Mouse (Mus musculus) kidney, adult 11 months (tissue): ENCODE measurements around the gene Slc1a3.

ENCODE experiments used
- DNase-seq: peaks from one replicate; pipeline ENCODE4 v3.0.0; 2022

The Slc1a3 gene

DNA sequence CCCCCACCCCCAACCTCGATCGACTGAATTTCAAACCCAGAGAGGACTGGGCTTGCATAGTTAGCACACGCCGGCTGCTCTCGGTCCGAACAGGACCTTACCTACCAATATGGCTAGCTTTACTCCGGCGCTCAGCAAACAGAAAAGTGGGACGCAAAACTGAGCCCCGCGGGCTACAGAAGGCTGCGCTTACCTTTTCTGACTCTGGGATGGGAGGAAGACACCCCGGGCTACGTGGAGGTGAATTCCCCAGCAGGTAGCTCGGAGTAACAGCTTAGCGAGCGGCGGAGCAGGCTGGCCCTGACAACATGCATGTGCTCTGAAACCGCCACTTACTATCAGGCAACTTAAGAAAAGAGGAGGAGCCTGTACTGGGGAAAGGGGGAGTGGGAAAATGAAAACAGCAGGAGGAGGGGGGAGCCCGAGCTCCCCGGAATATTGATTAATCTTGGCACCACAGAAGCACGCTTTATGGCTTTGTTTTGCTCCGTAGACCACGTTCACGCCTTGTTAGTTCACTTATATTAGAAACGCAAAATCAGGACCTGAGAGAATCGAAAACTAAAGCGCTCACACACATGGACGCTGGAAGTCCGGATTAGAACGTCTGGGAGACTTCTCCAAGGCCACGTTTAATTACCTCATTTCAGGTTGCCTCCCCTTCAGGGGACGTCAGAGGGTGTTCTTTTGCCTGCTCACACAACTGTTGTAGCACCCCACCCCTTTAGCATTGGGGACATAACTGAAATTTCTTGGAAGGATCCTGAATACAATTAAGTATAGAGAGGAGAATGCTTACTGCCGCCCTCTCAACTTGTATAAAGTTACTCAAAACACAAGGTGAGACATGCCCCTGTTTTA, at the start of gene Slc1a3:
Gene Slc1a3 (minus strand): TSS at position 619 of the 861 bp plus-strand sequence.
- peak; percentile 45 for DNase-seq

DNA sequence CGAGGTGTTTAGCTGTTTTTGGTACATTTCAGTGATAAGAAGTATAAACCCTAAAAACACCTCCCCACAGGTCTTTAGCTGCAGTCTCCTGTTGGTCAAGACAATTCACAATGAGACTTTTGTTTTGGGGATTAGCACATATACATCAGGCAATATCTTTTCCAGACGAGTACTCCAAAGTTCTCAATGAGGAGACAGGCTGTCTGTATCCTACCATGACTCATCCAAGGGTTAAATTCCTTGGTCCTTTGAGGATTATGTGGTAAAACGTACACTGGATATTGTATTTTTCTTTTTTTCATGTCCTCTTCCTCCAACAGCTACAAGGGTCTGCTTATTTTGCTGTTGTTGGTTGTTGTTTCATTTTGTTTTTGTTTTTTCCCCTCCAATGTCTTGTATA, 48.5 kb upstream of the Slc1a3 start:
- DNase-seq: no peak

DNA sequence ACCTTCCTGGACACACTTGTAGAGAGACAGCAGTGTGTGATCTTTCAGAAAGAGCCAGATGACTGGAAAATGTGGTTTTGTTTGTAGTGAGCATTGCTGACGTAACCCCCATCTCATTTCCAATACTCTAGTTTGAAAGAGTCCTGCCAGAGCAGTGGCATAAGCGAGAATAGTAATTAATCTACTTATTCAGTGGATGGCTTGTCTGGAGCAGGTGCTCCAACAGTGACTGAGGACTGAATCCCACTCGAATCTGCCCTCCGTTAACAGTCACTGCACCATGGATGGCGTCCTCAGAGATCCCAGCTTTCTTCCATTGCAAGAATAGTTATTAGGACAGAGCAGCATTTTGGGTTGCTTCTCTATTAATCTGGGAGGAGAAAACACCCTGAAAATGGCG, 45.9 kb upstream of the Slc1a3 start:
- no peak for DNase-seq

DNA sequence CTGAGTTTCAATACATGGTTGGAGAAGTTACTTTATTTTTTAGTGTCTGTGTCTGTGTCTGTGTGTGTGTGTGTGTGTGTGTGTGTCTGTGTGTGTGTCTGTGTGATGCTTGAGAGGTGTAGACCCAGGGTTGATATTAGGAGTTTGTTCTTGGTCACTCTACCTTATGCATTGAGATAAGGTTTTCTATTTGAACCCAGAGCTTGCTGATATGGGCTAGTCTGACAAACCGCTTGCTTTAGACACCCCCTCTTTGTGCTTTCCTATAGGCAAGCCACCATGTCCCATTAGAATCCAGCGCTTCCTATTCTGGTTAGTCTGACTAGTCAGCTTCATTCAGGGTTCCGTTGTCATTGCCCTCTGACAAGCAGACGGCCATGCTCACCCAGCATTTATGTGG, 39.2 kb upstream of the Slc1a3 start:
- DNase-seq: no peak

DNA sequence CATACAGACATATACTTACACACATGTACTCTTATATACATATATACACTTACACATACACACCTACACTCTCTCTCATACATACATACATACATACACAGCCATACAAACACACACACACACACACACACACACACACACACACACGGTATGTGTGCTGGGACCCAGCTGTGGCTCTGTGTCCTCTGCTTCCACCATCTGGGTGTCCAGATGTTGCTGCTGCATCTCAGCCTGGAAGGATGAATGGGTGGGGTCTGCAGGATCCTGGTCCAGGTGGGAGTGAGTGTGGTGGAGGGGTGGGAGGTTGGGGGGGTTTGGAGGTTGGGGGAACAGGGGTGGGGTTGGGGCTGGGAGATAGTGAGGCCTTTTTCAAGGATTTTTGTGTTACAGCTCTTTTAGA, 38.2 kb upstream of the Slc1a3 start:
- no peak for DNase-seq

DNA sequence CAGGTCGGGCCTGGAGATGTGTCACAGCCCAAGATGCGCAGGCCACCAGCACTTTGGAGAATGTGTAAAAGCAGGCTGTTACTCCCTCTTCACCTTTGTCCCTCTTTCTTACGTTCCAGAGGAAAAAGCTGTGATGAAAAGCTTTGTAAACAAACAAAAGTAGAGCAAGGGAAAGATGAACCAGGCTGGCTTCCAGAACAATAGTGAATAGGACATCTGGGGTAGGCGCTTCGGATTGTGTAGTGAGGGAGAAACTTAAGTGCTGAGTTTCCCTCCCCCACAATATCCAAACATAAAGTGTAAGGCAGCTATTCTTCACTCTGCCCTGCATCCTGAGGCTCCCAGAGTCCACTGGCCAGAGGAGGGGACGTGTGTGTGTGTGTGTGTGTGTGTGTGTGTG, 31.0 kb upstream of the Slc1a3 start:
- no peak for DNase-seq

DNA sequence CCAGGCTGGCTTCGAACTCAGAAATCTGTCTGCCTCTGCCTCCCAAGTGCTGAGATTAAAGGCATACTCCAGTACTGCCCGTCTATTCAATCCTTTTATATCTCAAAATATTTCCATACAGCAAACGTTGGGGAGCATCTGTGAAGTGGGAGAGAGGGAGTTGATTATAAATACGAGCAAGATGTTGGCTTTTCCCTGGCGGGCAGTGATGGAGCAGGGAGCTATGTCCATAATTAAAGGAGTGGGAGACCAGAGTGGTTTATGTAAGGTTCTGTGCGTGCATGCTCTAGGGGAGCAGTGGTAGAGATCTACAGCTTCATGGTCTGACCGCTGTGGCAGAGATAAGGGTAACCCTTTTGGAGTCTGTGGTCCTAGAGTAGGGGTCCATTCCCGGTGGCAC, 30.2 kb upstream of the Slc1a3 start:
- DNase-seq: no peak

DNA sequence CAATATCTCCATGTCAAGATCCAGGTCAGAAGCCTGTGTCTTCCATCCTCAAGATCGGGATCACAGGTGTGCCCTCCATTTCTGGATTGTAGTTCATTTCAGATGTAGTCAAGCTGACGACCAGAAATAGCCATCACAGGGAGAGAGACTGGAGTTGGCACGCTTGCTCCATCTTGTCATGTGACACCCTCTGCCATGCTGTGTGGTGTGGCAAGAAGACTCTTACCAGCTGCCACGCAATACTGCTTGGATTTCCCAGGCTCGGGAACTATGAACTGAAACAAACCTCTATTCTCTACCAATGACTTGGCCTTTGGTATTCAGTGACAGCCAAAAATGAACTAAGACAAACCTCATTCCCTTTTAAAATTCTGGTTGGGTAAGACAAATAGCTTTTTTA, 27.6 kb upstream of the Slc1a3 start:
- no peak for DNase-seq

DNA sequence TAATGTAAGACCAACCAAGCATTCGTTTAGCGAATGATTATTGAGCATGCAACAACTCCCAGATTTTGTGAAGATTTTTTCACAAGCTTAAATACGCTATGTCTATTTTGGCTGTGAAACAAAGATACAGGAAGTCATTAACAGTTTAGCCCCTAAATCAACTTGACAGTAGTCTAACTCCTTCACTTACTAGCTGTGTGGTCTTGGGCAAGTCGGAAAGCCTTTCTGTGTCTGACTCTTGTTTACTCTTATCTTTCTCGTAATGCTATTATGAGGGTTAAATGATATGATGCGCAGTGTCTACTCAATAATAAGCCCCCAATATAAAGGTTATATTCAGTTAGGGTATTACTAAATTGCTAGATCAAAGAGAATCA, 23.8 kb upstream of the Slc1a3 start:
- no peak for DNase-seq

DNA sequence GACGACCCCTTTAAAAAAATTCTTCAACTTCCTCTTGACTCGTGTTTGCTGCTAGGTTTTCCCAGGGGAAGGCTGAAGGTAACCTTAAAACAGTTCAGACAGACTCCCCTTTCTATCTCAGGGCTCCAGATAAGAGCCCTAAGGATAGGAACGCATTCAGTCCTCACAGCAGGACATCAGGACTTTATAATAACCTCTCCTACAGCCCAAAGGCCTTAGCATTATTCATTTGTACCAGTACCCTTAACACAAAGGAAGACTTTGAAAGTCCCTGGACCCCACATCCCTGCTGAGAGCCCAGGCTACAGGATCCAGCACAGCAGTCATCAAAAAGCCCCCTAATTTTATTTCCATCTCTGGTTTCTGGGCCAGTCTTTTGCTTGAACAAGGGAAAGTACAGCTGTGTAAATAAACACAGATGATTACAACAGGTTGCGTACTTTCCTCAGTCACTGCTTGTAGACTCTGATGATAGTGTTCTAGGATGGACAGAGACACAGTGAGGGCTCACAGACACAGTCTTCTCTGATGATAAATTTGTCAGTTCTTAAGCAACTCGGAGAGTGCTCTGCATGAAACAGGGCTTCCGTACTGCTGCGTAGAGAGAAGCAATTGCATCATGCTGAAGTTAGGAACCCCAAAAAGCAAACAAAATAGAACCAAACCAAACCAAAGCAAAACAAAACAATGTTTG, 23.3 kb upstream of the Slc1a3 start:
- no peak for DNase-seq

DNA sequence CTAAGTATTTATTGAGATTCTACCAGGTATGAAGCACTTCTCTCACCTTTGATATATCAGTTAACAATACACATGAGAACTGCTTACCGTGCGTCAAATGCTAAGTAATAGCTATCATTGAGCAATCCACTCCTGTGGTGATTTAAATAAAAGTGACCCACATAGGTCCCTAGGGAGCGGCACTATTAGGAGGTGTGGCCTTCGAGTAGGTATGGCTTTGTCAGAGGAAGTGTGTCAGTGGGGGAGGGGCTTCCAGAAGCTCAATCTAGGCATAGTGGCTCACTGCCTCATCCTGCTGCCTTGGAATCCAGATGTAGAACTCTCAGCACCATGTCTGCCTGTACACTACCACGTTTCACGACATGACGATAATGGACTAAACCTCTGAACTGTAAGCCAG, 18.3 kb upstream of the Slc1a3 start:
- DNase-seq: no peak

DNA sequence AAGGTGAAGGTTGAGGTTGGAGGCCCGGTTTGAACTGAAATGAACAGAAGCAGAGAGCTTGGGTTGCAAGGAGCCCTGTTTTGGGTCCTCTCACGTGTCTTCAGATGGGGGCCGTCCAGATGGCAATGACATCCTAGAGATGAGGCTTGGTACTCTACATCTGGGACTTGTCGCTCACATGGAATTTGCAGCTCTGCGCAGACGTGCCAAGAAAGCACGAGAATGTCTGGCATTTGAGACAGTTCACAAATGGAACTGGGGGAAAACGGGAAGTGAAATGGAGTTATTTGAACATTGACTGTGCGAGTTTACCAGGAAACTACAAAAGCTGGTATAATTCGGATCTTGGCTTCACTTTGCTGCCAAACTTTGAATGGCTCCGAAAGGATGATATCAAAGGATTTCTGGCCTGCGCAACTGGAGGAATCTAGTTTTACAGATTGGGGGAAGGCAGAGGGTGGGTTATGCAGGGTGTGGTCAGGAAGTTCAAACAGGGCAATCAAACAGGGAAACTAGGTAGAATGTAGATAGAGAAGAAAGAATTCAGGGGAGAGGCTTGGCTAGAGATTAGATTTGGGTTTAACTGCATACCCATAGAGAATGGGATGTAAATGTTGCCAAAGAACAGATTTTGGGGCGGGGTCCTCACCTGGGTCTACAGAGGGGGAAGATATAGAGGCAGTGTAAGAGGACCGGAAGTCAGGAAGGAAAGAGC, 12.0 kb upstream of the Slc1a3 start:
- DNase-seq: no peak

DNA sequence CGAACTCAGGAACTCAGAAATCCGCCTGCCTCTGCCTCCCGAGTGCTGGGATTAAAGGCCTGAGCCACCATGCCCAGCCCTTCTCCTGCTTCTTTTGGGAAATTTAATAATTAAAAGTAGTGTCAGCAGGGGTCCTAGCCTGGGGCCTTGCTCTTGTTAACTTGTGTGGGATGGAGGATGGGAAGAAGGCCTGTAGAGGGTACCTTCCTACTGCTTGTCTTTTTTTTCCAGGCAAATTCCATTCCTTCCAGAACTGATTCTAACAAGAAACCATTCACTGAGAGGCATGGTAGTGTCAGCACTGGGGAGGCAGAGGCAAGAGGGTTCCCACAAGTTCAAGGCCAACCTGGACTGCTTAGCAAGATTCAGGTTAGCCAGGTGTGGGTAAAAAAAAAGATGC, 11.2 kb upstream of the Slc1a3 start:
- DNase-seq: no peak

DNA sequence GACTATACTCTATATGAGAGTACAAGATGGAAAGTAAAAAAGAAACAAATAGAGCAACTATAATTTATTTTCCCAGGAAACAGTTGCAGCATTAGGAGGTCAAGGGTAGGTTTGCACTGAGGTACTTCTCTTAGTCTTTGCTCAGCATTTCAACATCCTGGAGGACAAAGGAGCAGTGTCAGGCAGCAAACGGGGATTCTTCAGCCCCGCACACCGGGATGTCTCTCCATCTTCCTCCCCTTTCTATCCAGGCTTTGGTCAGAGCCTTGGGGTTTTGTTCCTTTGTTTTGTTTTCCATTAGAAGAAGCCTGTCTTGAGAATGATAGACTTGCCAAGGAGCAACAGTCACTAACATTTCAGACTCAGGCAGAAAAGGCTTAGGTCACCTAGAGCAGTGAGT, 10.4 kb upstream of the Slc1a3 start:
- no peak for DNase-seq

DNA sequence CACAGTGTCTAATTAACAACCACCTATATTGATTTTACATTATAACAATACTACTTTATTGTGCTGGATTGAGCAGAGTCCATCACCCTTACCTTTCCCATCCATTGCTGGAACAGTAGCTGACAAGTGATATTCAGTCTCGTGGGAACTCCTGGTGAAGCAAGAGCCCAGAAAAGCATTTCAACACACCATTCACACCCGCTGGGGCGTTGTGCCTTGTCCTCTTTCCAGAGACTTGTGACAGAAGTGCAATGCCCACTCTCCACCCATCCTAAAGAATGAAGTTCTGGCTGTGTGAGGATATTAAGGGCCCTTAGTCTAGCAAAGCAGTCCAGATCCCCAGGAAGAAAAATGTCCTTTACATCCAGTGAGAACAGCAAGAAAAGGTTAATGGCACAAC, 7.9 kb upstream of the Slc1a3 start:
- no peak for DNase-seq

DNA sequence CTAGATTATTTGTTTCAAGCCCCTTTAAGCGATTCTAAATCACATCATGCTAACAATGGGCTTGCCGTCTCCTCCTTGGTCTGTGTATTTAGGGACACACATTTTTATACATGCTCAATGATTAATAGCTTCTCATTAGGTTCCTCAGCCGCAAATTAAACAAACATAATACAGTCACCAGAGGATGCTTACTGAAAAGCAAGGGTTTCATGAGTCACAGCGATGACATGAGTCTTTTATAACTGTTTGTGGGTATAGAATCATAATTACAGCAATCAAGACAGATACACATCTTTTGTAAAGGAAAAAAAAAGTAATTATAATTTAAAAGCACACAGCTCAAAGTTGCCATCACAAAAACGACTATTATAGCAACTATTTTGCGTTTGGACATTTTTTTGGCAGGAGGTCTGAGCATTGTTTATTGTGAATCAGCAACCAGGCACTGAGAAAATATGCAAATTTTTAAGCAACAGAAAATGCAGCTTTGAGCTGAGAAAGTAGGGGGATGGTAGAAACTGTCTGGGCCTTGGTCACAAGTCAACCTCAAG, 6.5 kb upstream of the Slc1a3 start:
- no peak for DNase-seq

DNA sequence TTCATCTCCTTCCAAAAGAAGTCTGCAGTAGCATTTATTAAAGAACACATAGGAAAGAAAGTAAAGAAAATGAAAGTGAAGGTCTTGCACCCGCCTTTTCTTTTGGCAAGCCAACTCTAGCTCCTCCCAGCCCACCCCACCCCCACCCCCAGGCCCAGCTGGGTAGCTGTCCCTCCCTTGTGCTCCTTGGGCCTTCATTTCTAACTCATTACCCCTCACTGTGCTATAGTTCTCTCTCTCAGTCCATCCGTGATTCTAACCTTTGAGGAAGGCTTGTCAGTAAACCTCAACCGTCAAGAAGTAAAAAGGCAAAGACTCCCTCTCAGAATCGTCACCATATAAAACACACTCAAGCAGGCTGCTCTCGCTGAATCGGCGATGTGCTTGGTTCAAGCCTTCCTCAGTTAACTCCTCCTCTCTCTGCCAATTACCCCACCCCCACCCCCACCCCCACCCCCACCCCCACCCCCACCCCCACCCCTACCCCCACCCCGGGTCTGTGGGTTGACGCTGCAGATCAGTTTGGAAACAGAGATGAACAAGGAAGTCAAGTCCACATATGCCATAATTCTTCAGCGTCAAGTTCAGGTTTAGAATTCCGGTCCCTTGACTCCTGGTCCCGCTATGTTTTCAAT, 5.9 kb upstream of the Slc1a3 start:
- DNase-seq: no peak

DNA sequence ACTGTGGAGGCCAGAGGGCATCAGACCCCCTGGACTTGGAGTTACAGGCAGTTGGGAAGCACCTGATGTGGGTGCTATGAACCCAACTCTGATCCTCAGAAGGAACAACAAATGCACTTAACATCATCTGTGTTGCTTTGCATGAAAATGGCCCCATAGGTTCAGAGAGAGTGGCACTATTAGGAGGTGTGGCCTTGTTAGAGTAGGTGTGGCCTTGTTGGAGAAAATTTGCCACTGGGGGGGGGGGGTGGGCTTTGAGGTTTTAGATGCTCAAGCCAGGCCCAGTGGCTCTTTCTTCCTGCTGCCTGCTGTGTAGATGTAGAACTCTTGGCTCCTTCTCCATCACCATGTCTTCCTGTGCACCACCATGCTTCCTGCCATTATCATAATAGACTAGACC, 5.1 kb upstream of the Slc1a3 start:
- DNase-seq: no peak

DNA sequence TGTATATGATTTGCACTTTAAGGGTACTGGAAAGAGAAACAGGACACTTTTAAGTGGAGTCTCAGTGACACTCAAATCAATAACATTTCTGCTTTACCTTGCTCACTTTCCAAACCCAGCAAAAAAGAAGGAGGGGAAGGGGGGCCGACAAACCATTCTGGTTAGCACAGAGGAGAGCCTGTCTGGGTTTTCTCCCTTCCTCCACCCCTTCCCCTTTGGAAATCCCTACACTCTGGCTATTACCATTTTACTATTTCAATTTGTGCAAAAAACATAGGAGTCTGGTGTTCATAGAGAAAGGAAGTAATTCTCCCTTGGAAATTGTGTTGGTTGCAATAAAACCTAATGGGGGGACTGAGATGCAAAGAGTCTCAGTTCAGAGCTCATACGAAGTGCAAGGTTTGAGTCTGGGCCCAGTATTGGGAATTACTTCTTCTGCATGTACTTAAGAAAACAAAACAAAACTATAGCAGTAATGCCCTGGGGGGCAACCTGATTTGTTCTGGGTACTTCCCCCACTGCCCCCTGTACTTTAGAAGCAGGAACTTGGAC, 1.9 kb upstream of the Slc1a3 start:
- no peak for DNase-seq

DNA sequence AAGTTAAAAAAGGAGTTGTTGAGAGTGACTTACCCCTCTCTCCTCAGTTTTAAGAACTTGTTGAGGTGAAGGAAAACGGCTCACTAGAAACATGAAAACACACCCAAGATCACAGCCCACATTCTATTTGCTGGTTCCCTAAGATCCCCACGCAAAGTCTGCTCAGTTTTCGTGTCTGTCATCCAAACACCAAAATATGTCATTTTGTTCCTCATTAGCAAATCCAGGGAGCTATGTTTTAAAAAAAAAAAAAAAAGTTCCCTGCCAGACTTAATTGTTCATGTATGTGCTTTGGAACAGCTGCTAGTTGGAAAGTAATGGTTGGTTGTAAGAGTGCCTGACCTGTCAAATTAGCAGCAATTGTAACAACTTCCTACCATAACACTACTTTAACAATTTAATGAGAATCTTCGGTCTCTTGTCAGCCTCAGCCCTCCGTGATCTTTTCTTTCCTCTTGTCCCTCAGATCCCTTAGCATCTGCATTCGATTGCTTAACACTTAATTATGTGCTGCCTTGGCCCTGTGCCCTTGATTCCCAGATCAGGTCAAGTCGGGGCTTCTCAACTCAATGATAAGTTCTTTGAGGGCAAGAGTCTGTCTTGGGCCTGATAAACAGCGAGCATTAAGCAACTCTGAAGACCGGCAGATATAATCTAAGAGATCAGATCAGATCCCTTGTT, 1.2 kb upstream of the Slc1a3 start:
- peak; percentile 13 for DNase-seq

DNA sequence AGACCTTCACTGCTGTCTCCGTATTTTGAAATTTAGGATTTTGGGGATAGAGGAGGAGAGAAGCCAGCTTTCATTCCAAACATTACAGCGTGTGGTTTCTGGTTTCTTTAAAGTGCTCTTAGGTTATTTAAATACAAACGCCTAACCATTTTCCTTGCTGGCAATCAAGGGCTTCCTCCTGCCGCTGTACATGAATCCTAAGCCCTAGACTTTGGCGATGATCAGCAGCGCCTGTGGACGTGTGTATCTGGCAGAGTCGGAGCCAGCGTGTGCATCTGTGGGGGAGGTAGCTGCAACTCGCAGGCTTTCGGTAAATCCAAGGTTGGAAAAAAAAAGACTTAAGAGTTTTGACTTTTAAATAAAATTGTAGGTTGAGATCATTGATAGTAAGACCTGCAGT, 986 bp downstream of the Slc1a3 start:
- no peak for DNase-seq

DNA sequence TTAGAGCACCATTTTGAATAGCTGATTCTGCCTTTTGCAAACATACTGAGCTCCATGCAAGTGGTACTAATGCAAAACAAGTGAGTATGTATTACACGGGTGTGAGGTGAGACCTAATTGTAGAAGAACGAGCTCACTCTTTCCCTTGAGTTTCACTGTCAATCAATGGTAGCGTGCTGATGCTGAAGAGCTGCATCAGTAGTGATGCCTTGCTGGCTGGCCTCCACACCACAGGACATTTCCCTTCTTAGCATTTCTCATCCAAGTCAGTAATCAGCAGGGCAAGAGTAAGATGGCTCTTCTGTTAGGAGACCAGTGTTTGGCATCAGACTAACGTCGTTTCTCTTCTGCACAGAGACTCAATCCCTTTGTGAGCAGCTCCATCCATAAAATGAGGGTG, 4.0 kb downstream of the Slc1a3 start:
- no peak for DNase-seq
